Mouse (Mus musculus) kidney, adult 2 months (tissue): ENCODE measurements around the gene D430042O09Rik.

ENCODE experiments used
- CTCF ChIP-seq: fragments of 200-500 bp; conservative IDR thresholded peaks from 2 replicates; pipeline ENCODE4 v1.5.1; 2011; ENCODE audit warnings: low read depth, mild to moderate bottlenecking, control low read depth, low read length, moderate library complexity, mixed read lengths; ENCODE audit not compliant: insufficient read depth, insufficient read length
- POLR2A ChIP-seq: fragments of 200-500 bp; IDR thresholded peaks from one replicate; pipeline ENCODE4 v1.6.1; 2011; ENCODE audit warnings: low read depth, low read length, control low read depth

- TF ChIP-seq POLR2A (no peak), CTCF (no peak)
Observed at GRCm38 (mm10) chr7:125786105-125786504, 78.4 kb downstream of the D430042O09Rik start.
